Mouse (Mus musculus) hindbrain, embryonic 14.5 days (tissue): ENCODE data around the gene Egfl7. TPM values are rescaled to one million over a fixed set of nuclear protein-coding genes. Genes with fewer than 3 reads are reported as not detected.

Experiments used
- ATAC-seq: fragments of 200-750 bp; cut with Nextera tagmentation; 2 replicates; pipeline ENCODE4 v1.8.0; 2017; ENCODE audit warnings: moderate number of reproducible peaks, mild to moderate bottlenecking, moderate TSS enrichment, moderate library complexity; ENCODE audit not compliant: low FRiP score
- DNase-seq: peaks from one replicate; pipeline ENCODE4 v3.0.0-alpha.2; 2015; ENCODE audit warnings: low spot score
- H3K27ac ChIP-seq: fragments of 300-500 bp; sonication (generic); 2 replicates; pipeline ENCODE4 v1.5.1; 2014; ENCODE audit warnings: mild to moderate bottlenecking, moderate library complexity
- H3K27me3 ChIP-seq: fragments of 300-500 bp; sonication (generic); 2 replicates; pipeline ENCODE4 v1.6.1; 2014; ENCODE audit warnings: mild to moderate bottlenecking, low read length, mixed read lengths; ENCODE audit not compliant: control insufficient read depth, insufficient read depth
- H3K36me3 ChIP-seq: fragments of 300-500 bp; sonication (generic); replicated peaks from 2 replicates; pipeline ENCODE4 v1.6.1; 2014; ENCODE audit not compliant: control insufficient read depth, insufficient read depth
- H3K4me1 ChIP-seq: fragments of 300-500 bp; sonication (generic); replicated peaks from 2 replicates; pipeline ENCODE4 v1.6.1; 2014; ENCODE audit warnings: antibody characterized with exemption, low read length, mixed read lengths; ENCODE audit not compliant: control insufficient read depth, insufficient read depth
- H3K4me2 ChIP-seq: fragments of 300-500 bp; sonication (generic); replicated peaks from 2 replicates; pipeline ENCODE4 v1.6.1; 2014; ENCODE audit warnings: mild to moderate bottlenecking, moderate library complexity
- H3K4me3 ChIP-seq: fragments of 300-500 bp; sonication (generic); replicated peaks from 2 replicates; pipeline ENCODE4 v1.5.1; 2014; ENCODE audit warnings: mild to moderate bottlenecking, low read length
- H3K9ac ChIP-seq: fragments of 300-500 bp; sonication (generic); 2 replicates; pipeline ENCODE4 v1.6.1; 2014
- H3K9me3 ChIP-seq: fragments of 300-500 bp; sonication (generic); 2 replicates; pipeline ENCODE4 v1.6.1; 2016; ENCODE audit warnings: low read length; ENCODE audit not compliant: control insufficient read depth
- WGBS: fragments of 180-500 bp; shearing (Covaris S2); extraction: QIAGEN DNeasy Blood & Tissue Kit; methylation state at CpG from one replicate; pipeline ENCODE4 v1.1.7; 2014; 5-methylcytosine and 5-hydroxymethylcytosine counted together
- polyA plus RNA-seq: library from polyadenylated mRNA; unstranded; fragments of >200 nt; fragmentation: Nextera tagmentation; extraction: Ambion mirVana; gene quantifications from 2 replicates; pipeline ENCODE4 v1.2.1, GENCODE M21; 2014

The Egfl7 gene
- polyA plus RNA-seq, 1 experiment from 2014 or later, result 69.2 TPM

GRCm38 (mm10) chr2:26594022-26594346 is 14.2 kb downstream of the Egfl7 start:
- H3K4me1 ChIP-seq, result no peaks in the 10 kb centered on the region
- DNase-seq (peak; percentile 30), ATAC-seq (no peak)
- no peak overlapping the region for H3K9ac ChIP-seq
- H3K36me3 ChIP-seq, result no peaks in the 10 kb centered on the region
- H3K27me3 ChIP-seq, result no peaks in the 10 kb centered on the region
- 68% methylated on average over 9 of the region's 9 CpGs for whole genome bisulfite sequencing
- H3K4me2 ChIP-seq, result no peak overlapping the region
- H3K9me3 ChIP-seq, result no peaks in the 10 kb centered on the region
- no peak overlapping the region for H3K27ac ChIP-seq
- no peak overlapping the region for H3K4me3 ChIP-seq

- no peaks in the 10 kb centered on the region for H3K4me1 ChIP-seq
- no peak for ATAC-seq
- no peaks in the 10 kb centered on the region for H3K36me3 ChIP-seq
- H3K9me3 ChIP-seq, result no peaks in the 10 kb centered on the region
- no peak overlapping the region for H3K9ac ChIP-seq
- H3K27me3 ChIP-seq, result no peaks in the 10 kb centered on the region
- no peak overlapping the region for H3K4me2 ChIP-seq
- H3K27ac ChIP-seq, result no peak overlapping the region
- H3K4me3 ChIP-seq, result no peak overlapping the region
- WGBS, result 91% methylated on average over 7 of the region's 7 CpGs
- DNase-seq, result no peak
Measured at GRCm38 (mm10) chr2:26594461-26594933, 14.7 kb downstream of the Egfl7 start.

GRCm38 (mm10) chr2:26594934-26595724 is 15.3 kb downstream of the Egfl7 start:
- H3K4me2 ChIP-seq, result no peak overlapping the region
- no peaks in the 10 kb centered on the region for H3K9me3 ChIP-seq
- no peak for DNase-seq
- no peak overlapping the region for H3K4me3 ChIP-seq
- no peaks in the 10 kb centered on the region for H3K27me3 ChIP-seq
- H3K27ac ChIP-seq, result no peak overlapping the region
- no peak overlapping the region for H3K9ac ChIP-seq
- 78% methylated on average over 6 of the region's 6 CpGs for WGBS
- no peak for ATAC-seq
- no peaks in the 10 kb centered on the region for H3K36me3 ChIP-seq
- no peaks in the 10 kb centered on the region for H3K4me1 ChIP-seq

GRCm38 (mm10) chr2:26595725-26596435 is 16.1 kb downstream of the Egfl7 start:
- no peaks in the 10 kb centered on the region for H3K27me3 ChIP-seq
- no peak overlapping the region for H3K9ac ChIP-seq
- no peak for DNase-seq
- H3K27ac ChIP-seq, result no peak overlapping the region
- H3K9me3 ChIP-seq, result no peaks in the 10 kb centered on the region
- no peaks in the 10 kb centered on the region for H3K4me1 ChIP-seq
- ATAC-seq, result no peak
- WGBS, result 84% methylated on average over 11 of the region's 11 CpGs
- H3K36me3 ChIP-seq, result no peaks in the 10 kb centered on the region
- no peak overlapping the region for H3K4me2 ChIP-seq
- H3K4me3 ChIP-seq, result no peak overlapping the region

- H3K9ac ChIP-seq, result no peak overlapping the region
- DNase-seq (no peak), ATAC-seq (no peak)
- no peak overlapping the region for H3K4me3 ChIP-seq
- WGBS, result 92% methylated on average over 3 of the region's 3 CpGs
- H3K27me3 ChIP-seq, result no peaks in the 10 kb centered on the region
- H3K4me2 ChIP-seq, result no peak overlapping the region
- H3K9me3 ChIP-seq, result no peaks in the 10 kb centered on the region
- H3K27ac ChIP-seq, result no peak overlapping the region
- H3K36me3 ChIP-seq, result no peaks in the 10 kb centered on the region
- H3K4me1 ChIP-seq, result no peaks in the 10 kb centered on the region
Measured at GRCm38 (mm10) chr2:26596898-26597297, 17.1 kb downstream of the Egfl7 start.

- no peaks in the 10 kb centered on the region for H3K9me3 ChIP-seq
- H3K27ac ChIP-seq, result no peak overlapping the region
- no peaks in the 10 kb centered on the region for H3K4me1 ChIP-seq
- H3K4me3 ChIP-seq, result no peak overlapping the region
- 83% methylated on average over 2 of the region's 2 CpGs for WGBS
- DNase-seq (no peak), ATAC-seq (no peak)
- no peak overlapping the region for H3K4me2 ChIP-seq
- no peak overlapping the region for H3K9ac ChIP-seq
- no peaks in the 10 kb centered on the region for H3K36me3 ChIP-seq
- peaks cover 6% of the 10 kb centered on the region for H3K27me3 ChIP-seq
Measured at GRCm38 (mm10) chr2:26597810-26598209, 18.0 kb downstream of the Egfl7 start.

- ATAC-seq (no peak), DNase-seq (no peak)
- no peaks in the 10 kb centered on the region for H3K9me3 ChIP-seq
- no peaks in the 10 kb centered on the region for H3K36me3 ChIP-seq
- H3K4me1 ChIP-seq, result no peaks in the 10 kb centered on the region
- H3K27ac ChIP-seq, result no peak overlapping the region
- H3K4me2 ChIP-seq, result no peak overlapping the region
- no peak overlapping the region for H3K9ac ChIP-seq
- 91% methylated on average over 3 of the region's 3 CpGs for WGBS
- no peak overlapping the region for H3K4me3 ChIP-seq
- peaks cover 12% of the 10 kb centered on the region for H3K27me3 ChIP-seq
Measured at GRCm38 (mm10) chr2:26598462-26598861, 18.6 kb downstream of the Egfl7 start.

GRCm38 (mm10) chr2:26599965-26600364 is 20.2 kb downstream of the Egfl7 start:
- no peak for ATAC-seq
- Histone ChIP-seq H3K27ac (no peak overlapping the region), H3K4me2 (no peak overlapping the region), H3K9me3 (no peaks in the 10 kb centered on the region), H3K4me1 (peaks cover 7% of the 10 kb centered on the region), H3K27me3 (peaks cover 27% of the 10 kb centered on the region), H3K9ac (no peak overlapping the region), H3K4me3 (no peak overlapping the region), H3K36me3 (no peaks in the 10 kb centered on the region)
- 94% methylated on average over 4 of the region's 4 CpGs for WGBS
- no peak for DNase-seq

- no peak for DNase-seq
- H3K4me1 ChIP-seq, result peaks cover 7% of the 10 kb centered on the region
- WGBS, result 88% methylated on average over 2 of the region's 2 CpGs
- no peak overlapping the region for H3K4me2 ChIP-seq
- H3K36me3 ChIP-seq, result no peaks in the 10 kb centered on the region
- H3K27me3 ChIP-seq, result peaks cover 28% of the 10 kb centered on the region
- H3K9me3 ChIP-seq, result no peaks in the 10 kb centered on the region
- H3K4me3 ChIP-seq, result no peak overlapping the region
- no peak for ATAC-seq
- H3K9ac ChIP-seq, result no peak overlapping the region
- no peak overlapping the region for H3K27ac ChIP-seq
Measured at GRCm38 (mm10) chr2:26600664-26601063, 20.9 kb downstream of the Egfl7 start.
